Mouse (Mus musculus) intestine, embryonic 15.5 days (tissue): ENCODE results near the gene Spsb1. TPM values are rescaled to one million over a fixed set of nuclear protein-coding genes. Genes with fewer than 3 reads are reported as not detected.

ENCODE experiments used
- ATAC-seq: fragments of 200-750 bp; cut with Nextera tagmentation; 2 replicates; pipeline ENCODE4 v1.8.0; 2017; ENCODE audit warnings: moderate TSS enrichment, moderate library complexity
- H3K27ac ChIP-seq: fragments of 300-500 bp; sonication (generic); 2 replicates; pipeline ENCODE4 v1.5.1; 2015; ENCODE audit warnings: mild to moderate bottlenecking, inconsistent platforms
- H3K27me3 ChIP-seq: fragments of 300-500 bp; sonication (generic); replicated peaks from 2 replicates; pipeline ENCODE4 v1.6.1; 2015; ENCODE audit warnings: inconsistent platforms
- H3K36me3 ChIP-seq: fragments of 300-500 bp; sonication (generic); 2 replicates; pipeline ENCODE4 v1.6.1; 2015; ENCODE audit warnings: inconsistent platforms
- H3K4me1 ChIP-seq: fragments of 300-500 bp; sonication (generic); replicated peaks from 2 replicates; pipeline ENCODE4 v1.6.1; 2015; ENCODE audit warnings: inconsistent platforms
- H3K4me2 ChIP-seq: fragments of 300-500 bp; sonication (generic); replicated peaks from 2 replicates; pipeline ENCODE4 v1.6.1; 2015; ENCODE audit warnings: mild to moderate bottlenecking, inconsistent platforms
- H3K4me3 ChIP-seq: fragments of 300-500 bp; sonication (generic); replicated peaks from 2 replicates; pipeline ENCODE4 v1.5.1; 2015; ENCODE audit warnings: inconsistent platforms
- H3K9ac ChIP-seq: fragments of 300-500 bp; sonication (generic); 2 replicates; pipeline ENCODE4 v1.6.1; 2015; ENCODE audit warnings: inconsistent platforms
- H3K9me3 ChIP-seq: fragments of 300-500 bp; sonication (generic); 2 replicates; pipeline ENCODE4 v1.6.1; 2016; ENCODE audit warnings: inconsistent platforms
- WGBS: fragments of 180-500 bp; shearing (Covaris S2); methylation state at CpG from one replicate; pipeline ENCODE4 v1.1.7; 2015; 5-methylcytosine and 5-hydroxymethylcytosine counted together
- polyA plus RNA-seq: library from polyadenylated mRNA; unstranded; fragments of >200 nt; fragmentation: Nextera tagmentation; extraction: Ambion mirVana; gene quantifications from 2 replicates; pipeline ENCODE4 v1.2.1, GENCODE M21; 2015

Spsb1 gene
- 17.0 and 18.2 TPM in 2 replicates for polyA plus RNA-seq

DNA sequence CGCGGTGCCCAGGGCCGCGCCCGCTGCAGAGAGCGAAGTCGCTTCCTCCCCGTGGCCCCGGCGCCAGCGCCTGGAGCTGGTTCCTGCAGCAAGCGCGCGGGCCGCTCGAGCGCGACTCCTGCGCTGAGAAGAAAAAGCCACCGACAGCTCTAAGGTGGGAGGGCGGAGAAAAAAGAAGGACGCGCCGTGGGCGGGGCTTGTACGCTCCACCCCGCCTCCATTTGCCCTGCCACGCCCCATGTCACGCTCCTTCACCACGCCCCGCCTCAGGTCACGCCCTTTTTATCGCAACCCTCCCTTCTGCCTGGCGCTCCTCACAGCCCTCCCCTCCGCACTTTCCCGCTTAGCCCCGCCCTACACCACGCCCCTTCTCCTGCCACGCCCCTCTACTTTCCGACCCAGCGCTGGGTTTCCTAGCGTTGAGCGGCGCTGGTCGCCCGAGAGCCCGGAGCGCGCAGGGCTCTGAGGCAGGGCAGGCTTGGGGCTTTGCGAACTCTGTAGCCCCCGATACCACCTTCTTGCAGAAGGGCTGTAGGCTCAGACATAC is at the start of gene Spsb1:
Gene Spsb1, minus strand, starts transcription at position 151 of the 547 bp plus-strand sequence.
- peaks cover 9% of the 10 kb centered on the region for H3K4me1 ChIP-seq
- ATAC-seq: peak; percentile 93
- no peaks in the 10 kb centered on the region for H3K36me3 ChIP-seq
- H3K27me3 ChIP-seq: peaks cover 5% of the 10 kb centered on the region; the same call in 1 of the 2 replicates
- H3K9me3 ChIP-seq: no peaks in the 10 kb centered on the region
- H3K4me2 ChIP-seq: peak within 1 kb of the TSS; percentile 93
- under 1% methylated on average over 51 of the region's 51 CpGs for WGBS
- H3K4me3 ChIP-seq: peak within 1 kb of the TSS; percentile 73
- H3K9ac ChIP-seq: peak within 1 kb of the TSS; percentile 76
- peak within 1 kb of the TSS; percentile 79 for H3K27ac ChIP-seq

DNA sequence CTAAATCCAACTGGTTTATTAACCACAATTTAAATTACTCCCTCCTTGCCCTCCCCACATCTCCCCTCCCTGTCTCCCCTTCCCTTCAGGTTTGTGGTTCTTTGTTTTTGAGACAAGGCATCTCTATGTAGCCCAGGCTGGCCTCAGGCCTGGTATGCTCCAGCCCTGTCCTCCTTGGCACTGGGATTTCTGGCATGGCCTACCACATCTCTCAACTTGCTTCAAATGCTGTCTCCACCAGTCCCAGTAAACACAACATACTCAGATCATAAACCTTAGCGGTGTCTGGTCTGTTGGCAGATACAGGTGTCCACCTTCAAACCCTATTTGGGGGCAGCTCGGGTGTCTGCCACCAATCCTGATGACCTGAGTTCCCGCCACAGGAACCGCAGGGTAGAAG is 48.8 kb upstream of the Spsb1 start:
- Histone ChIP-seq H3K27ac (peak overlapping the region; percentile 78), H3K4me3 (no peak overlapping the region), H3K36me3 (no peaks in the 10 kb centered on the region), H3K4me2 (no peak overlapping the region), H3K9me3 (no peaks in the 10 kb centered on the region), H3K4me1 (peaks cover 56% of the 10 kb centered on the region), H3K9ac (no peak overlapping the region), H3K27me3 (no peaks in the 10 kb centered on the region)
- no peak for ATAC-seq
- WGBS: 50% methylated on average over 4 of the region's 4 CpGs

GRCm38 (mm10) chr4:150003021-150003580 is 48.3 kb upstream of the Spsb1 start:
- H3K27ac ChIP-seq: peak overlapping the region; percentile 78
- H3K9me3 ChIP-seq: no peaks in the 10 kb centered on the region
- no peaks in the 10 kb centered on the region for H3K27me3 ChIP-seq
- WGBS: 17% methylated on average over 7 of the region's 7 CpGs
- H3K4me1 ChIP-seq: peaks cover 60% of the 10 kb centered on the region
- H3K9ac ChIP-seq: no peak overlapping the region
- H3K4me2 ChIP-seq: peak overlapping the region; percentile 50
- peak; percentile 70 for ATAC-seq
- peak overlapping the region; percentile 25 for H3K4me3 ChIP-seq
- H3K36me3 ChIP-seq: no peaks in the 10 kb centered on the region

DNA sequence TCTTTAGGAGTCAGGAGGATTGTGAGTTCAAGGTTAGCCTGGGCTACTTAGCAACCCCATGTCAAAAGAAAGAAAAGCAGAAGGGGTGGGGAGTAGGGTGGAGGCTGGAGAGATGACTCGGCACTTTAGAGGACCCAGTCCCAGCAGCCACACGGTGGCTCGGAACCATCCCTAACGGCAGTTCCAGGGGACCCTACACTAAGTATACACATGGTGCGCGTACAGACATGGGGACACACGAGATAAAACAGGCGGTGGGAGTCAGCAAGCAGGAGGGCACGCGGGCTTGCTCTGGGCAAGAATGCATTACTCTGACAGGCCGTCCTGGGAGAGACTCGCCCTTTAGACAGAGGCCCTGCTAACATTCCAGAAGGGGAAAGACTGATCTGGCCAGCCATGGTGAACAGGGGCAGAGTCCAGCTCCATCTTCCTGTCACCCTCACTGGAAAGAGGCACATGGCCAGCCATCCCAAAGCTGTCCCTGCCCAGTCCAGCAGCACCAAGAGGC is 47.2 kb upstream of the Spsb1 start:
- peak overlapping the region; percentile 17; the same call in 1 of the 2 replicates for H3K9ac ChIP-seq
- peak; percentile 36 for ATAC-seq

DNA sequence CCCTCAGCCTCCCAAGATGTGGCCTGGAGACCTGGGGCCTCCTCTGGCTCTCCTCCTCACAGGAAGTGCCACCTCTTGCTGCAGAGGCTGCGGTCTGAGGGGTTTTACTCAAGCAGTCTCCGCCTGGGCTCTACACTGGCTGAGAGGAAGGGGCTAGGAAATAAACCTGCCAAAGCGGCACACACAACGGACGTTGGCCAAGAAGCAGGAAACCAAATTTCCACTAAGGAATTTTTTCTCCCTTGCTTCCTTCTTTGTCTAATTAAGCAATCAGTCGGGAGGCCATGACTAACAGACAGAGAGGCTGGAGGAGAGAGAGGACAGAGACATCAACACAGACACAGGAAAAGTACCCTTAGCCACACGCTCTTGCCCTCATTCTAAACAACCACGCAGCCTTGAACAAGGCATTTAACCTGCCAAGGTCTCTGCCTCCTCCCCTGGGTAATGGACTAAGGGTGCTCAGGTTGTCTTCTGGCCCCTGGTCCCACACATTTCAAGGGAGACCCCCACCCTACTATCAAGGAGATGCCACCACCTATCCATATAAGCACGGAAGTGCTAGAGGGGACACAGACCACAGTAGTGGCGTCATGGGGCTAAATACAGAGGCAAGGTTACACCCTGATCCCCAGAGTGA is 46.5 kb upstream of the Spsb1 start:
- peak overlapping the region; percentile 25 for H3K4me3 ChIP-seq
- no peaks in the 10 kb centered on the region for H3K36me3 ChIP-seq
- H3K9ac ChIP-seq: peak overlapping the region; percentile 17; the same call in 1 of the 2 replicates
- H3K27me3 ChIP-seq: no peaks in the 10 kb centered on the region
- ATAC-seq: no peak
- peaks cover 56% of the 10 kb centered on the region for H3K4me1 ChIP-seq
- WGBS: 41% methylated on average over 10 of the region's 10 CpGs
- peak overlapping the region; percentile 78 for H3K27ac ChIP-seq
- no peaks in the 10 kb centered on the region for H3K9me3 ChIP-seq
- H3K4me2 ChIP-seq: peak overlapping the region; percentile 50

More for the DNA sequence above, 47.2 kb upstream of the Spsb1 start:
- 41% methylated on average over 12 of the region's 12 CpGs for WGBS
- Histone ChIP-seq H3K9me3 (no peaks in the 10 kb centered on the region), H3K27me3 (no peaks in the 10 kb centered on the region), H3K4me2 (peak overlapping the region; percentile 50), H3K4me1 (peaks cover 56% of the 10 kb centered on the region), H3K36me3 (no peaks in the 10 kb centered on the region), H3K4me3 (peak overlapping the region; percentile 25), H3K27ac (peak overlapping the region; percentile 78)

GRCm38 (mm10) chr4:149999931-150000555 is 45.2 kb upstream of the Spsb1 start:
- Histone ChIP-seq H3K27ac (0 out of 2 replicates have a peak overlapping the region, but pooled peaks have one; percentile 13), H3K4me3 (no peak overlapping the region), H3K27me3 (no peaks in the 10 kb centered on the region), H3K9me3 (no peaks in the 10 kb centered on the region), H3K4me2 (peak overlapping the region; percentile 50; the same call in 1 of the 2 replicates), H3K36me3 (peaks cover 4% of the 10 kb centered on the region; the same call in 1 of the 2 replicates), H3K4me1 (peaks cover 61% of the 10 kb centered on the region), H3K9ac (no peak overlapping the region)
- WGBS: 83% methylated on average over 15 of the region's 15 CpGs
- ATAC-seq: no peak

GRCm38 (mm10) chr4:149999510-149999900 is 44.7 kb upstream of the Spsb1 start:
- Histone ChIP-seq H3K4me1 (peaks cover 61% of the 10 kb centered on the region), H3K27me3 (no peaks in the 10 kb centered on the region), H3K27ac (no peak overlapping the region), H3K4me2 (no peak overlapping the region), H3K36me3 (peaks cover 4% of the 10 kb centered on the region; the same call in 1 of the 2 replicates), H3K9me3 (no peaks in the 10 kb centered on the region), H3K9ac (no peak overlapping the region), H3K4me3 (no peak overlapping the region)
- WGBS: 83% methylated on average over 9 of the region's 9 CpGs
- ATAC-seq: no peak

DNA sequence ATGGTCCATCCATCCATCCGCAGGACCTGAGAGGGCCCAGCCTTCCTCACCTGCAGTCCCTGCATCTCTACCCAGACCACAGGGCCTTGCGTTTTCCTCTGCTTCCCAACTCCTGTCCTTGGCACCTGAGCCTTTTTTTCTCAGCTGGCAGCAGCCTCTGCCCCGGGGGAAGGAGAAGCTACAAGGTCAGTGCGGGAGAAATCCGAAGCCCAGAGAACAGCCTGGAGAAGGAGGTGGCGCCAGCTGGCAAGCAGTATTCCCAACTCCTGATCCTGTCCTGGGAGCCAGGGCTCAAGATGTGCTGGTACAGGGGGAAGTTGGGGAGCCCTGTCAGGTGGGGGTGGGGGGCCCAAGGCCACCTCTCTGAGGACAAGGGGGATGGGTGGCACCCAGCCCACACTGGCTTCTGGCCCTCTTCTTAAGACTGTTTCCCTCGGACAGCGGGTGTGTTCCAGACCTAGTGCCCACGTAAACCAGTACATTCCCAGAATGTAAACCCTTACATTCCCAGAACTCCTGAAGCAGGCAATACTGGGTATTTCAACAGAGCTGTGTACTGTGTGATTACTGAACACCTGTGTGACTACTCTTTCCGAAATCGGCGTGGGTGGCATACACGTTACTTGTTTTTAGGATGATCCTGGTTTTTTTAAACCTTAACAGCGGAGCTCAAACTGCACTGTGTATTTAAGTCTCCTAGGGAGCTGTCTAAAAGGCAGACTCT is 44.1 kb upstream of the Spsb1 start:
- Histone ChIP-seq H3K4me3 (no peak overlapping the region), H3K4me2 (no peak overlapping the region), H3K9ac (no peak overlapping the region), H3K9me3 (no peaks in the 10 kb centered on the region), H3K4me1 (peaks cover 61% of the 10 kb centered on the region), H3K27me3 (no peaks in the 10 kb centered on the region), H3K27ac (no peak overlapping the region), H3K36me3 (peaks cover 4% of the 10 kb centered on the region; the same call in 1 of the 2 replicates)
- 83% methylated on average over 14 of the region's 14 CpGs for WGBS
- ATAC-seq: no peak

GRCm38 (mm10) chr4:149997999-149998398 is 43.2 kb upstream of the Spsb1 start:
- H3K9me3 ChIP-seq: no peaks in the 10 kb centered on the region
- no peak for ATAC-seq
- peaks cover 52% of the 10 kb centered on the region for H3K4me1 ChIP-seq
- no peak overlapping the region for H3K4me3 ChIP-seq
- H3K4me2 ChIP-seq: 0 out of 2 replicates have a peak overlapping the region, but pooled peaks have one; percentile 3
- 0 out of 2 replicates have a peak overlapping the region, but pooled peaks have one; percentile 20 for H3K9ac ChIP-seq
- H3K27ac ChIP-seq: no peak overlapping the region
- no peaks in the 10 kb centered on the region for H3K27me3 ChIP-seq
- 58% methylated on average over 10 of the region's 10 CpGs for WGBS
- peaks cover 4% of the 10 kb centered on the region; the same call in 1 of the 2 replicates for H3K36me3 ChIP-seq

DNA sequence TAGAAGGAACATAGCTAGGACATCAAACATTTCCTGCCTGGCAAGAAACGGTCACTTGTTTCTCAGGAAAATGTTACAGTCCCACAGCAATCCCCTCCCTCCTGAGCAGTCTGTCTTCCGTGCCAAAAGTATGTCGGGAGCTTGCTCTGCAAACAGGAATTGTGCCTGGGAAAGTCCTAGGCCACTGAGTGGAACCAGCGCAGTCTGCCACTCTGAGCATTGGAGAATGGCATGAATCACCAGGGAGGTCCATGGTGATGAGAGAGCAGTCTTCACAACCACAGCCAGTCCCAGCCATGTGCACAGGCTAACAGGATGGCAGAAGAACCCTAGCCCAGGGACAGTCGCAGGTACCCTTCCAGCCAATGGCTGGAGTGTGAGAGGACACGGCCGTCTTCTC is 41.6 kb upstream of the Spsb1 start:
- Histone ChIP-seq H3K4me1 (peaks cover 43% of the 10 kb centered on the region), H3K27ac (no peak overlapping the region), H3K4me2 (no peak overlapping the region), H3K9me3 (no peaks in the 10 kb centered on the region), H3K4me3 (no peak overlapping the region), H3K9ac (no peak overlapping the region), H3K36me3 (peaks cover 4% of the 10 kb centered on the region; the same call in 1 of the 2 replicates), H3K27me3 (no peaks in the 10 kb centered on the region)
- no peak for ATAC-seq
- WGBS: 69% methylated on average over 7 of the region's 7 CpGs

DNA sequence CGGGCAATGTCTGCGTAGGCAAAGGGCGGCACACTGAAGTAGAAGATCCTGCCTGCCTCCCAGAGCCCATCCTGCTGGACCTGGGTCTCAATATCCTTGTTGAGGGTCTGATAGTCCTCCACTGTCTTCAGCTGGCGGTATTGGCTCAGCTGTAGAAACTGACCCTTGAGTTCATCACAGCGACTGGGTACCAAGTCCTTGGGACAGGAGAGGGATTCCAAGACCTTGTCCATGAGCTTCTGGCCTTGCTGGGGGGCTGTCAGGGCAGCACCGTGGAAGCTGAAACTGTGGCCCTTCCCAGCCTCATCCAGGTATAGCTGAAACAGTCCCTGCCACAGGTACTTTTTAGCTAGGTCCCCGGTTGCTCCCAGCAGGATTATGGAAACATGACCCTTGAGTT is 41.1 kb upstream of the Spsb1 start:
- Histone ChIP-seq H3K4me1 (peaks cover 43% of the 10 kb centered on the region), H3K4me2 (no peak overlapping the region), H3K9ac (no peak overlapping the region), H3K36me3 (peaks cover 4% of the 10 kb centered on the region; the same call in 1 of the 2 replicates), H3K27me3 (no peaks in the 10 kb centered on the region), H3K27ac (no peak overlapping the region), H3K4me3 (no peak overlapping the region), H3K9me3 (no peaks in the 10 kb centered on the region)
- WGBS: 87% methylated on average over 7 of the region's 7 CpGs
- no peak for ATAC-seq
